Mouse (Mus musculus) thymus, adult 2 months (tissue): ENCODE measurements around the gene Fbxw7. TPM values are rescaled to one million over a fixed set of nuclear protein-coding genes. Genes with fewer than 3 reads are reported as not detected.

ENCODE experiments used
- DNase-seq: peaks from one replicate; pipeline ENCODE4 v3.0.0; 2021
- H3K27ac ChIP-seq: fragments of 200-500 bp; 2 replicates; pipeline ENCODE4 v1.5.1; 2012; ENCODE audit warnings: low read length, control low read depth; ENCODE audit not compliant: control insufficient read depth, insufficient read depth
- H3K27me3 ChIP-seq: fragments of 200-500 bp; 2 replicates; pipeline ENCODE4 v1.6.1; 2012; ENCODE audit warnings: mild to moderate bottlenecking, low read length, moderate library complexity, mixed read lengths; ENCODE audit not compliant: control insufficient read depth, insufficient read depth
- H3K36me3 ChIP-seq: fragments of 200-500 bp; 2 replicates; pipeline ENCODE4 v1.6.1; 2012; ENCODE audit warnings: mild to moderate bottlenecking, low read length, moderate library complexity; ENCODE audit not compliant: control insufficient read depth, insufficient read depth
- H3K4me1 ChIP-seq: fragments of 200-500 bp; replicated peaks from 2 replicates; pipeline ENCODE4 v1.6.1; 2012; ENCODE audit warnings: low read length; ENCODE audit not compliant: control insufficient read depth, insufficient read depth
- H3K4me3 ChIP-seq: fragments of 200-500 bp; 2 replicates; pipeline ENCODE4 v1.5.1; 2012; ENCODE audit warnings: mild to moderate bottlenecking, low read length, control low read depth, moderate library complexity; ENCODE audit not compliant: control insufficient read depth, insufficient read depth
- CTCF ChIP-seq: fragments of 200-500 bp; IDR thresholded peaks from 2 replicates; pipeline ENCODE4 v1.5.1; 2012; ENCODE audit warnings: mild to moderate bottlenecking, control low read depth, low read length, moderate library complexity, borderline replicate concordance; ENCODE audit not compliant: control insufficient read depth, poor library complexity, insufficient read depth; ENCODE audit errors: extremely low read depth
- POLR2A ChIP-seq: fragments of 200-500 bp; IDR thresholded peaks from 2 replicates; pipeline ENCODE4 v1.6.1; 2012; ENCODE audit warnings: mild to moderate bottlenecking, low read length, control low read depth, moderate library complexity; ENCODE audit not compliant: control insufficient read depth, poor library complexity, insufficient read depth; ENCODE audit errors: extremely low read depth
- WGBS: fragments of 180-500 bp; shearing (Covaris S2); methylation state at CpG from one replicate; pipeline ENCODE4 v1.1.7; 2018; 5-methylcytosine and 5-hydroxymethylcytosine counted together
- polyA plus RNA-seq: library from polyadenylated mRNA; depleted of rRNA; stranded (reverse); fragments of >200 nt; gene quantifications from 2 replicates; pipeline ENCODE4 v1.2.3, GENCODE M21; 2012

The Fbxw7 gene
- polyA plus RNA-seq, 1 experiment = 8.3 TPM

GRCm38 (mm10) chr3:84923670-84924069 is 108.6 kb downstream of the Fbxw7 start:
- WGBS = 95% methylated on average over 1 of the region's 1 CpGs

GRCm38 (mm10) chr3:84925229-84925628 is 110.2 kb downstream of the Fbxw7 start:
- no peaks in the 10 kb centered on the region for H3K4me1 ChIP-seq
- H3K27me3 ChIP-seq = no peaks in the 10 kb centered on the region
- no peak overlapping the region for H3K27ac ChIP-seq
- TF ChIP-seq POLR2A = no peak
- no peak for TF ChIP-seq CTCF
- 97% methylated on average over 4 of the region's 4 CpGs for WGBS
- no peak overlapping the region for H3K4me3 ChIP-seq
- DNase-seq = no peak
- H3K36me3 ChIP-seq = no peaks in the 10 kb centered on the region

More at GRCm38 (mm10) chr3:84923670-84924069, 108.6 kb downstream of the Fbxw7 start:
- TF ChIP-seq CTCF (no peak), POLR2A (no peak)
- Histone ChIP-seq H3K27me3 (no peaks in the 10 kb centered on the region), H3K36me3 (no peaks in the 10 kb centered on the region), H3K4me3 (no peak overlapping the region), H3K27ac (no peak overlapping the region), H3K4me1 (no peaks in the 10 kb centered on the region)
- DNase-seq = no peak

- H3K4me1 ChIP-seq = no peaks in the 10 kb centered on the region
- no peaks in the 10 kb centered on the region for H3K27me3 ChIP-seq
- no peak overlapping the region for H3K4me3 ChIP-seq
- no peaks in the 10 kb centered on the region for H3K36me3 ChIP-seq
- TF ChIP-seq POLR2A (no peak), CTCF (no peak)
- no peak overlapping the region for H3K27ac ChIP-seq
- 97% methylated on average over 5 of the region's 5 CpGs for WGBS
- DNase-seq = no peak
Measured at GRCm38 (mm10) chr3:84926140-84926539, 111.1 kb downstream of the Fbxw7 start.

- Histone ChIP-seq H3K36me3 (no peaks in the 10 kb centered on the region), H3K4me3 (no peak overlapping the region), H3K27me3 (no peaks in the 10 kb centered on the region), H3K4me1 (no peaks in the 10 kb centered on the region), H3K27ac (no peak overlapping the region)
- TF ChIP-seq POLR2A (no peak), CTCF (no peak)
- no peak for DNase-seq
- 94% methylated on average over 8 of the region's 8 CpGs for WGBS
Measured at GRCm38 (mm10) chr3:84927168-84927794, 112.2 kb downstream of the Fbxw7 start.

- H3K36me3 ChIP-seq = no peaks in the 10 kb centered on the region
- DNase-seq = no peak
- no peaks in the 10 kb centered on the region for H3K4me1 ChIP-seq
- 97% methylated on average over 2 of the region's 2 CpGs for WGBS
- no peaks in the 10 kb centered on the region for H3K27me3 ChIP-seq
- H3K27ac ChIP-seq = no peak overlapping the region
- no peak overlapping the region for H3K4me3 ChIP-seq
- TF ChIP-seq CTCF (no peak), POLR2A (no peak)
Measured at GRCm38 (mm10) chr3:84927901-84928300, 112.8 kb downstream of the Fbxw7 start.

GRCm38 (mm10) chr3:84929171-84929570 is 114.1 kb downstream of the Fbxw7 start:
- no peak overlapping the region for H3K4me3 ChIP-seq
- no peaks in the 10 kb centered on the region for H3K27me3 ChIP-seq
- H3K36me3 ChIP-seq = no peaks in the 10 kb centered on the region
- no peaks in the 10 kb centered on the region for H3K4me1 ChIP-seq
- TF ChIP-seq CTCF = no peak
- no peak for TF ChIP-seq POLR2A
- H3K27ac ChIP-seq = no peak overlapping the region
- 93% methylated on average over 3 of the region's 3 CpGs for WGBS
- DNase-seq = no peak

GRCm38 (mm10) chr3:84930683-84931082 is 115.6 kb downstream of the Fbxw7 start:
- H3K27ac ChIP-seq = no peak overlapping the region
- H3K4me1 ChIP-seq = no peaks in the 10 kb centered on the region
- H3K27me3 ChIP-seq = no peaks in the 10 kb centered on the region
- TF ChIP-seq POLR2A (no peak), CTCF (no peak)
- H3K4me3 ChIP-seq = no peak overlapping the region
- no peaks in the 10 kb centered on the region for H3K36me3 ChIP-seq
- no peak for DNase-seq
- WGBS = 97% methylated on average over 3 of the region's 3 CpGs
